Mouse (Mus musculus): ENCODE data around the gene Gm21789. TPM values are rescaled to one million over a fixed set of nuclear protein-coding genes. Genes with fewer than 3 reads are reported as not detected.
"Not testable (repeated sequence)": the region's sequence is repeated elsewhere in the genome, so short reads cannot be mapped to it uniquely, and the experiment has no call there.

The Gm21789 gene
- polyA plus RNA-seq (2015; fragmentation: Nextera tagmentation; extraction: Ambion mirVana), result not detected in 2 replicates

DNA sequence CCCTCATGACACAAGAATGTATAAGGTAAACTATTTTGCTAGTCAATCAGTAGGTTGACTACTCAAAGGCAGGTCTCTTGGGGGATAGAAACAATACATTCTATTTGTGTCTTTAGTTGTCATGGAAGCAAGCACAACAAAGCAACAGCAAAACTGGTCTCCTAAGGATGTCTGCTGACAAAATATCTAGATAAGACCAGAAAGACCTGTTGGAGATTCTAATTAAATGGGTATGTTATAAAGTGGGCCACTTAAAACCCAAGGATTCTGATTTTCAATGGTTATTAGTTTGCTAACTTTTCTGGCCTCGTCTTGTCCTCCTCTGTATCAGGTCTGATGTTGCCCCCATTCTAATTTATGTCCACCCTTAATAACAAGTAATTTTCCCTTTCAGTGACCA, at the start of gene Gm21789:
Gene Gm21789, plus strand, starts transcription at position 301 of the 400 bp plus-strand sequence.
- H3K36me3 ChIP-seq (ENCODE audit: control insufficient read depth, insufficient read depth, low read length); H3K9me3 ChIP-seq (ENCODE audit: control insufficient read depth, low read length); H3K4me1 ChIP-seq (ENCODE audit: control insufficient read depth, insufficient read depth, low read length); ATAC-seq; H3K9ac ChIP-seq (ENCODE audit: low read depth, low read length); H3K27ac ChIP-seq (ENCODE audit: low read length); H3K4me2 ChIP-seq (ENCODE audit: low read depth, low read length); H3K4me3 ChIP-seq (ENCODE audit: low read length); H3K27me3 ChIP-seq (replicated peaks; ENCODE audit: control insufficient read depth, insufficient read depth, low read length): not testable (repeated sequence)
- WGBS, result no CpG with 5 or more reads among the region's 1 CpGs

DNA sequence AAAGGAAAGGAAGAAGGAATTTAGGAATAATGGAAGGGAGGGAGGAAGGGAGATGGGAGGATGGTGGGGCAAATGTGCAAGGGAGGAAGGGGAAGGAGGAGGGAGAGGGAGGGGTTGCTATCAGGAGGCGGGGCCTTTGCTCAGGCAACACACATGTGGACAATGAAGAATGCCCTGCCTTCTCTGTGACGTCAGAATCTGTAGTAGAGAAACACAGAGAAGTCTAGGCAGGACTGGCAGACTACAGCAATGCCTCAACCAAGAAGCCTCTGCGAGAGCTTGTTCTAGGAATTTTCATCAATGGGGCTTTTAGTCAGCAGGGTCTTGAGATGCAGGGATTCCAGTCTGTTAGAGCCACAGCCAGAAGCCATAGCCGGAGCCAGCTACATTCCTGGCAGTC, 47.2 kb upstream of the Gm21789 start, which contains the start of gene Btbd35f30:
Gene Btbd35f30, plus strand, starts transcription at position 301 of the 400 bp plus-strand sequence.
- not testable (repeated sequence) for H3K4me3 ChIP-seq (ENCODE audit: low read length); H3K36me3 ChIP-seq (ENCODE audit: control insufficient read depth, insufficient read depth, low read length); H3K27ac ChIP-seq (ENCODE audit: low read length); ATAC-seq; H3K4me1 ChIP-seq (ENCODE audit: control insufficient read depth, insufficient read depth, low read length); H3K27me3 ChIP-seq (replicated peaks; ENCODE audit: control insufficient read depth, insufficient read depth, low read length); H3K4me2 ChIP-seq (ENCODE audit: low read depth, low read length); H3K9ac ChIP-seq (ENCODE audit: low read depth, low read length); H3K9me3 ChIP-seq (ENCODE audit: control insufficient read depth, low read length)
- WGBS, result no CpG with 5 or more reads among the region's 4 CpGs

DNA sequence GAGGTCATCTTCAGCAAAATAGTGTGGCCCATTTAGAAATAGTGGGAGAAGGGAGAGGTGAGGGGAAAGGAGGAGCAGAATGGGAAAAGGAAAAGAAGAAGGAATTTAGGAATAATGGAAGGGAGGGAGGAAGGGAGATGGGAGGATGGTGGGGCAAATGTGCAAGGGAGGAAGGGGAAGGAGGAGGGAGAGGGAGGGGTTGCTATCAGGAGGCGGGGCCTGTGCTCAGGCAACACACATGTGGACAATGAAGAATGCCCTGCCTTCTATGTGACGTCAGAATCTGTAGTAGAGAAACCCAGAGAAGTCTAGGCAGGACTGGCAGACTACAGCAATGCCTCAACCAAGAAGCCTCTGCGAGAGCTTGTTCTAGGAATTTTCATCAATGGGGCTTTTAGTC, 32.0 kb downstream of the Gm21789 start, which contains the start of gene Btbd35f5:
Gene Btbd35f5, plus strand, starts transcription at position 301 of the 400 bp plus-strand sequence.
- H3K9me3 ChIP-seq (ENCODE audit: control insufficient read depth, low read length); H3K9ac ChIP-seq (ENCODE audit: low read depth, low read length); H3K4me2 ChIP-seq (ENCODE audit: low read depth, low read length); H3K27ac ChIP-seq (ENCODE audit: low read length); H3K4me3 ChIP-seq (ENCODE audit: low read length); ATAC-seq; H3K36me3 ChIP-seq (ENCODE audit: control insufficient read depth, insufficient read depth, low read length); H3K27me3 ChIP-seq (replicated peaks; ENCODE audit: control insufficient read depth, insufficient read depth, low read length); H3K4me1 ChIP-seq (ENCODE audit: control insufficient read depth, insufficient read depth, low read length): not testable (repeated sequence)
- WGBS, result no CpG with 5 or more reads among the region's 3 CpGs

Other genes starting within 250 kb of the Gm21789 start
- not detected in 2 replicates for gene Btbd35f21, start 215.7 kb upstream of the Gm21789 start, polyA plus RNA-seq (2015; fragmentation: Nextera tagmentation; extraction: Ambion mirVana)
- gene Btbd35f30, start 47.1 kb upstream of the Gm21789 start, polyA plus RNA-seq (2015; fragmentation: Nextera tagmentation; extraction: Ambion mirVana), result not detected in 2 replicates
- not detected in 2 replicates for gene Btbd35f5, start 32.1 kb downstream of the Gm21789 start, polyA plus RNA-seq (2015; fragmentation: Nextera tagmentation; extraction: Ambion mirVana)

All from intestine, embryonic 16.5 days (tissue).